Mouse (Mus musculus): ENCODE measurements at regions not wholly inside any gene's neighbourhood (a gene's known extent, or its start where the extent isn't known, plus 50 kb on each side); places are given as distances from the start of the nearest gene placed in this dataset.

- DNase-seq (ENCODE audit: low spot score in 2 of 2) = no peak
These were observed 471.8 kb upstream of the Ncam2 start for GRCm38 (mm10) chr16:80728739-80729138.

GRCm38 (mm10) chr16:80773261-80773660 is 427.2 kb upstream of the Ncam2 start:
- DNase-seq (ENCODE audit: low spot score in 2 of 2) = peak in 1 of 2 experiments; percentile 42

GRCm38 (mm10) chr16:80817056-80817455 is 383.4 kb upstream of the Ncam2 start:
- no peak for DNase-seq (ENCODE audit: low spot score in 2 of 2)

GRCm38 (mm10) chr16:80834532-80834931 is 366.0 kb upstream of the Ncam2 start:
- no peak for DNase-seq (ENCODE audit: low spot score in 2 of 2)
